Mouse (Mus musculus) kidney, adult 8-10 months (tissue): ENCODE data around the gene Anks1.
A peak's percentile ranks its signal among the peaks of the same experiment; 100 is the strongest.
"Not testable (repeated sequence)": the region's sequence is repeated elsewhere in the genome, so short reads cannot be mapped to it uniquely, and the experiment has no call there.

Experiments used
- DNase-seq, 2 experiments: peaks; one replicate each; pipeline ENCODE4 v3.0.0; 2022

Anks1 gene

DNA sequence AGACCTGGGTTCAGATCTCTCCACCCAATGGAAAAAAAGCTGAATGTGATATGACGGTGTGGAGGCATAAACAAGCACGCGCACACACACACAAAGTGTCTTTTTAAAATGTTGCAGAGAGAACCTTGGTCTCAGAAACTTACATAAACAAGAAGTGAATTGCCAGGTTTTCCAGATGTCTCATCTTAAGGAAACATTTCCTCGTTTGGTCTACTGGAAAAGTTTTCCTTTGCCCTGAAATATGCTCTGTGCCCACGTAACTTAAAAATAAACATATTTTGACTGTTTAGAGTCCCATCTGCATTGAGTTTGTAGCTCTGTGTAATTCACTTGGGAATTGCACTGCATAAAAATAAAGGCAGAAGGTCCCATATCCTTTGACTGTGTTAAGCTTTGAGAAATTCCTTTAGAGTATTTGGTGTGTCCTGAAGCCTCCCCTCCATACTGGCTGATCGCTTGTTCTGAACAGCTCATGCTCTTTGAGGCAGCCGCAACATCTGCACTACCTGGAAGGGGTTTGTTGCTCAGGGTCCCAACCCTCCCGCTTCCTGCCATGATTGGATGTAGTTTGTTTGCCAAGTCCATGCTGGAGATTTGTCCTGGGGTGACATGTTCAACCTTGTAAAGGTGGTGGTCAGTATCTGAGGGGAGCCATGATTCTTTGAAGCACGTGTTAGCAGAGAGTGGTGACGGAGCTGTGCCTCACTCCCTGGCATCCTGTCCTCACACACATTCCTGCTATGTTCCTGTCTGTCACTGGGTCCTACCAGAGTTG is 25.2 kb downstream of the Anks1 start:
- no peak for DNase-seq

DNA sequence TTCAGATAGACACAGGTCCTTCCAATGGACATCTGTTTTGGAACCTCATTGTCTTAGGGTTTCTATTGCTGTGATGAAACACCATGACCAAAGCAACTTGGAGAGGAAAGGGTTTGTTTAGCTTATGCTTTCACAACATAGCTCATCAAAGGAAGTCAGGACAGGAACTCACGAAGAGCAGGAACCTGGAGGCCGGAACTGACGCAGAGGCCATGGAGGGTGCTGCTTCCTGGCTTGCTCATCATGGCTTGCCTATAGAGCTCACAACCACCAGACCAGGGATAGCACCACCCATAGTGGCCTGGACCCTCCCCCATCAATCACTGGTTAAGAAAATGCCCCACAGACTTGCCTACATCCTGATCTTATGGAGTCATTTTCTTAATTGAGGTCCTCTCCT is 26.0 kb downstream of the Anks1 start:
- DNase-seq: no peak

GRCm38 (mm10) chr17:27937054-27937615 is 28.0 kb downstream of the Anks1 start:
- DNase-seq: no peak

- DNase-seq: no peak
Observed at GRCm38 (mm10) chr17:27938121-27938754, 29.1 kb downstream of the Anks1 start.

DNA sequence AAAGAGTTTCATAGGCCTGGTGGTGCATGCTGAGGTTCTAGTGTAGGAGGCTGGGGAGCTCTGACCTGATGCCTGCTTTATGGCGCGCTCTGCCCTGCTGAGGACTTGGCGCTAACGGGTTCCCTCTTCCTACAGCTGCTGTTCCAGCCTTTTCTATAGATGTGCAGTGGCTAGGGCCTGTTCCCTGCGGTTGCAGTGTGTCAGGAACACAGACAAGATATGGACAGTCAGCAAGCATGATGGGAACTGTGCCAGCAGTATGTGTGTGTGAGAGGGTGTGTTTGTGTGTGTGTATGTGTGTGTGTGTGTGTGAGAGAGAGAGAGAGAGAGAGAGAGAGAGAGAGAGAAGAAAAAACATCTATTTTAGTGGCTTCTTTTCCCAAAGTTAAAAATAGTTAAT is 29.9 kb downstream of the Anks1 start:
- DNase-seq: no peak

- DNase-seq: no peak
Observed at GRCm38 (mm10) chr17:27940352-27940751, 31.2 kb downstream of the Anks1 start.

DNA sequence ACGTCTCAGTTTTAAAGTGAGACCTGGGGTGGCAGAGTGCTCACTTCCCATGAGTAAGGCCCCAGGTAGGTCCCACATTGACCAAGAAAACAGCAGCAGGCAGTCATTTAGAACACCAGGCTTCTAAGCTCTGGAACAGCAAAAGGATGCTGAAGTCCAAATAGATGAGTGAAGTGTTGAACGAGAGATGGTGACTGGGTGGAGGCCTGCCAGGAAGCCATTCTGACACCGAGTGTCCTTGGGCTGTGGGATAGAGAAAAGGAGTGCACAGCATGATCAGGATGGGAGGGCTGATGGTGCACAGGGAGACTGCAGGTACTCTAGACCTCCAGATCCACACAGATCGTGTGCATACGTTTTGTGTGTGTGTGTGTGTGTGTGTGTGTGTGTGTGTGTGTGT is 32.1 kb downstream of the Anks1 start:
- no peak for DNase-seq

- DNase-seq: no peak
Observed at GRCm38 (mm10) chr17:27941698-27942097, 32.6 kb downstream of the Anks1 start.

DNA sequence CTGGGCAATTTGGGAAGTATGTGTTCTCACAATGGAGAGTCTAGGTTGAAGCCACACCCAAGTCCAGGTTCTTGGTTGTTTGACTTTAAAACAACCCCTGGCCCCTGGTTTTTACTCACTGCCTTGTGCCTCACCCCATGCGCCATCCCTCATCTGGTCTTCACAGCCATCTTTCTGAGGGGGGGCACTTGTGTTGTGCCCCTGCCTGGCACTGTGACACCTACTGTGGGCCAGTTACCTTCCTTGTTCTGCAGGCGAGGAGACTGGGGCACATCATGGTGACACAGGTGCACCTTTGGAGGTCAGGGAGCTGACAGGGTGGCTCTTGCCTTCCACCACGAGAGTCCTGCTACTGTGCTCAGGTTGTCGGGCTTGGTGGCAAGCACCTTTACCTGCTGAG is 33.0 kb downstream of the Anks1 start:
- DNase-seq: no peak

GRCm38 (mm10) chr17:27945546-27946216 is 36.6 kb downstream of the Anks1 start:
- DNase-seq: peak; percentile 82 to 84

- no peak for DNase-seq
Observed at GRCm38 (mm10) chr17:27946371-27946770, 37.3 kb downstream of the Anks1 start.

DNA sequence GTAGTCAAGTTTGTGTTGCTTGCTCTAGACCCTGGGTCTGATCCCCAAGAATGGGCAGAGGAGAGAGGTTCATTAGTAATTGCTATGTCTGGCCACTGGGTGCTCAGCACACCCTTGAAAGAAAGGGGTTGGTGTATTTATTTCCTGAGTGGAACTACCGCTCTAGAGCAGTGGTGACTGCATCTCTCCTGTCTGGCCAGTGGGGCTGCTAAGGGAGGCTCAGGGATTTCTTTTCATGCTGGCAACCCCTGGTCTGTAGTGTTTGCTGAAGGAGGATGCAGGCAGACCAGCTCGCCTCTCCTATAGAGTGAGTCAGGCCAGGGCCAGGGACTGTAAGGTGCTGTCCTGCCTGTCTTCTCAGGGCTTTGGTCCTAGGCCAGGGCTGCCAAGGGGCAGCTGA is 38.0 kb downstream of the Anks1 start:
- DNase-seq: no peak

DNA sequence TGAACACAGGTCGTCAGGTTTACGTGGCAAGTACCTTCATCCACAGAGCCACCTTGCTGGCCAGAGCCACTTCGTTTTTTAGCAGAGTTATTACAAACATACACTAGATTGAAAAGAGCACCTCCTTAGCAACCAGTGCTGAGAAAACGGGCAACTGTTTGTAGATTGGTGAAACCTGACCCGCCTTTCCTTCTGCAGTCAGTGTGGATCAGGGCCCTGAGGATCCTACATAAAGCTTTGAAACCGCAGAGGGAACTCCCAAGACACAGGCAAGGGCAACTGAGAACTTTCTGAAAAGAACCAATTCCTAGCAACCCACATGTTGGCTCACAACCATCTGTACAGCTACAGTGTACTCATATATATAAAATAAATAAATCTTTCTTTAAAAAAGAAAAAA is 44.0 kb downstream of the Anks1 start:
- no peak for DNase-seq

DNA sequence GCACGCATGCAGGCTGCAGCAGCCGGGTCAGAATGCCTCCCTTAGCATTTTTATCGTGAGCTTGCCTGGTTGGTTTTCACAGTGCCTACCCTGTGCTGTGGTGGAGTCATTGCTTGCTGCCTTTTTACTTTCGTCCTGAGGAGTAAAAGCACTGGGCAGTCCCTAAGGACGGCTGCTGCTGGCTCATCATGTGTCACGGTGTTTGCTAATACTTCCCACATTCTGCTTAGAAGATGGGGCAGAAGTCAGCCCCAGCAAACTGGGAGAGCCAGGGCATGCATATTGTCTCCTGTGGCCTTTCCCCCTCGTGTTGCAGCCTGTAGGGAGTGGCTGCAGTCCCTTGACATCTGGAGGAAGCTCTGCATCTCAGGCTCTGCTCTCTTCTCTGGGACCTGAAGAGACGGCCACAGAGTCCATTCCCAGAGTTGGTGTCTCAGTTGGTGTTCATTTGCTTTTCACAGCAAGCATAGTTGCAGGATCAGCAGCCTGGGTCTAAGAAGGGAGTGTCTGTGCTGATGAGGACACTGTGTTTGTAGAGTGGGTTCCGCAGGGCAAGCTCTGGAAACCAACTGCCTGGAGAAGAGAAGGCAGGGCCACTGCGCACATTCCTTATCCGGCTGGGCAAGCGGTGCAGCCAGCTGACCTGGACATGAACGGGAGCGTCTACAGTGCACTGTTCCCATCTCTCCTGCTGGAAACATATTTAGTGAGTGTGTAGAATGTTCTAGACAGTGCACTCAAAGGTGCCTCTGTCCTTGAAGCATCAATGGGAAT is 45.7 kb downstream of the Anks1 start:
- DNase-seq: no peak

DNA sequence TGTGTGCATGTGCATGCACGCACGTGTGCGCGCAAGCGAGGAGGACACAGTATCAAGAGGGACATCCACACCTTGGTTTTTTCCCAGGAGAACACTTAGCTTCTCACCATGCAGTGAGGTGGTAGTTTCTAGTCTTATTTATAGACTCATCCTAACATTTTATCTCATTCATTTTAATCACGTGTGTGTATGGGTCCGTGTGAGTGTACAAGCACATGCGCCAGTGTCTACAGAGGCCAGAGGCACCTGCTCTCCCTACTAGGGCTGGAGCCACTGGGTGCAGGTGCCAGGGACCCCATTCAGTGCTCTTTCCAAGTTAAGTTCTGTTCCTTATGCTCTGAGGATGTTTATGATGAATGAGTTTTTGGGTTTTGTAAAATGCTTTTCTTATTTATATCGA is 48.5 kb downstream of the Anks1 start:
- no peak for DNase-seq

- no peak for DNase-seq
Observed at GRCm38 (mm10) chr17:27960128-27961111, 51.3 kb downstream of the Anks1 start.

DNA sequence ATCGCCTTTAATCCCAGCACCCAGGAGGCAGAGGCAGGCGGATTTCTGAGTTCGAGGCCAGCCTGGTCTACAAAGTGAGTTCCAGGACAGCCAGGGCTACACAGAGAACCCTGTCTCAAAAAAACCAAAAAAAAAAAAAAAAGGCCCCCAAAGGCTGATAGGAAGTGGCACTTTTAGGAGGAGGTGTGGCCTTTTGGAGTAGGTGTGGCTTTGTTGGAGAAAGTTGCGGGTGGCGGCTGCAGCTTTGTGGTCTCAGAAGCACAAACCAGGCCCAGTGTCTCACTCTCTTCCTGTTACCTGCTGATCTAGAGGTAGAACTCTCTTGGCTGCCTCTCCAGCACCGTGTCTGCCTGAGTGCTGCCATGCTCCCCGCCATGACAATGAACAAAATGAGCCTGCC is 54.0 kb downstream of the Anks1 start:
- DNase-seq: not testable (repeated sequence)

- peak; percentile 63 to 64 for DNase-seq
Observed at GRCm38 (mm10) chr17:27964607-27965006, 55.5 kb downstream of the Anks1 start.

- peak; percentile 89 to 93 for DNase-seq
Observed at GRCm38 (mm10) chr17:27965292-27965691, 56.2 kb downstream of the Anks1 start.

DNA sequence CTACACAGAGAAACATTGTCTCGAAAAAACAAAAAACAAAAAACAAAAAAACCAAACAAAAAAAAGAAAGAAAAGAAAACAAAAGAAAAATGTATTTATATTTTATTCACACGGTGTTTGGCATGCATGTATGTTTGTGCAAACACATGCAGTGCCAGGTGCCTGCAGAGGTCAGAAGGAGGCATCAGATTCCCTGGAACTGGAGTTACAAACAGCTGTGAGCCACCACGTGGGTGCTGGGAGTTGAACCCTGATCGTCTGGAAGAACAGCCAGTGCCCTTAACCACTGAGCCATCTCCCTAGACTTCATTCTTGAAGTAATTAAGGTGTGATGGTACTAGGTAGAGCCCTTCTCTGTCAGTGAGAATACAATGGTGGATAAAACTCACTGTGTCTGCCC is 57.0 kb downstream of the Anks1 start:
- DNase-seq: no peak

- no peak for DNase-seq
Observed at GRCm38 (mm10) chr17:27966508-27967021, 57.5 kb downstream of the Anks1 start.
